Mouse (Mus musculus) heart, embryonic 10.5 days (tissue): ENCODE results near the gene Hipk2. TPM values are rescaled to one million over a fixed set of nuclear protein-coding genes. Genes with fewer than 3 reads are reported as not detected.

Source experiments
- DNase-seq: peaks from one replicate; pipeline ENCODE4 v3.0.0-alpha.2; 2017; ENCODE audit warnings: low spot score
- H3K27ac ChIP-seq: fragments of 300-500 bp; sonication (generic); 2 replicates; pipeline ENCODE4 v1.5.1; 2016; ENCODE audit warnings: mild to moderate bottlenecking
- H3K27me3 ChIP-seq: fragments of 300-500 bp; sonication (generic); 2 replicates; pipeline ENCODE4 v1.6.1; 2016; ENCODE audit warnings: mild to moderate bottlenecking; ENCODE audit not compliant: poor library complexity, insufficient read depth, severe bottlenecking
- H3K36me3 ChIP-seq: fragments of 300-500 bp; sonication (generic); 2 replicates; pipeline ENCODE4 v1.6.1; 2016; ENCODE audit warnings: mild to moderate bottlenecking, moderate library complexity
- H3K4me1 ChIP-seq: fragments of 300-500 bp; sonication (generic); 2 replicates; pipeline ENCODE4 v1.6.1; 2016; ENCODE audit warnings: mild to moderate bottlenecking
- H3K4me3 ChIP-seq: fragments of 300-500 bp; sonication (generic); 2 replicates; pipeline ENCODE4 v1.5.1; 2016; ENCODE audit warnings: mild to moderate bottlenecking, moderate library complexity
- H3K9me3 ChIP-seq: fragments of 300-500 bp; sonication (generic); 2 replicates; pipeline ENCODE4 v1.6.1; 2016; ENCODE audit warnings: mild to moderate bottlenecking, moderate library complexity
- WGBS: fragments of 180-500 bp; shearing (Covaris S2); methylation state at CpG from one replicate; pipeline ENCODE4 v1.1.7; 2016; 5-methylcytosine and 5-hydroxymethylcytosine counted together
- polyA plus RNA-seq: library from polyadenylated mRNA; unstranded; fragments of >200 nt; fragmentation: Nextera tagmentation; extraction: Ambion mirVana; gene quantifications from 2 replicates; pipeline ENCODE4 v1.2.1, GENCODE M21; 2016

Gene Hipk2
- polyA plus RNA-seq = 15.9 and 20.1 TPM in 2 replicates

DNA sequence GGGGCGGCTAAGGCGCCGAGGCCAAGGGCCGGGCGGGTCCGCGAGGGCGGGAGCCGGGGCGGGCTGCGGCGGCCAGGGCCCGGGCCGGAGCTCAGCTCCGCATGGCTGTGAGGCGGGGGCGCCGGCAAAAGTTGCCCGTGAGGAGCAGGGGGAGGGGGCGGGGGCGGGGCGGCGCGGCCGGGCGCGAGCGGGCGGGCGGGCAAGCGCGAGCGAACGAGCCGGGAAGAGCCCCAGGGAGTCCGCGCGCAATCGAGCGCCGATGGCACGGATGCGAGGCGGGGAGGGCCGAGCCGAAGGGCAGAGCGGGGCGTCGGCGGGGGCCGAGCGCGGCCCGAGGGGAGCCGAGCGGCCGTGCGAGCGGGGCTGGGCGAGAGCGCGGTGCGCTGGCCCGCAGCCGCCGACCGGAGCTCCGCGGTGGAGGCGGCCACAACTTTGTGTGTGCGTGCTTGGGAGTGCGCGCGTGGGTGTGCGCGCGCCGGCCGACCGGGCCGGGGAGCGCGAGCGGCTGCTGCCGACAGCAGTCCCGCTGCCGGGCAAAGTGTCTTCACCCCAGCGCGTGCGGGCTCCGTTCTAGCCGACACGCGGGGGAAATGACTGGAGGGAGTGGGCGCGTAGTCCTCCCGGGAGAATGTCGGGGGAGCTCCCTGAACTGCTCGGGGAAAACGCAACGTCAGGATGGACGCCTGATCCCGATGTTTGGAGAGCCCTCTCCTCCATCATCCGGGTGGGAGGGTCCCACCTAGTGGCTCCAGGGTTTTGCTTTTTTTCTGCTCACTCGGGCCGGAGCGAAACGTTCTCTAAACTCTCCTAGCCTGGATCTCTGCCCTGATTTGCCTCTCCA is at the start of gene Hipk2:
Hipk2 (minus strand) TSS at position 95 of the 841 bp plus-strand sequence.
- Histone ChIP-seq H3K27ac (peak within 1 kb of the TSS; percentile 99), H3K4me3 (peak within 1 kb of the TSS; percentile 99), H3K4me1 (peaks cover 24% of the 10 kb centered on the region), H3K36me3 (no peaks in the 10 kb centered on the region), H3K9me3 (no peaks in the 10 kb centered on the region), H3K27me3 (peaks cover 4% of the 10 kb centered on the region; the same call in 1 of the 2 replicates)
- DNase-seq = peak; percentile 90
- WGBS = 3% methylated on average over 106 of the region's 108 CpGs

DNA sequence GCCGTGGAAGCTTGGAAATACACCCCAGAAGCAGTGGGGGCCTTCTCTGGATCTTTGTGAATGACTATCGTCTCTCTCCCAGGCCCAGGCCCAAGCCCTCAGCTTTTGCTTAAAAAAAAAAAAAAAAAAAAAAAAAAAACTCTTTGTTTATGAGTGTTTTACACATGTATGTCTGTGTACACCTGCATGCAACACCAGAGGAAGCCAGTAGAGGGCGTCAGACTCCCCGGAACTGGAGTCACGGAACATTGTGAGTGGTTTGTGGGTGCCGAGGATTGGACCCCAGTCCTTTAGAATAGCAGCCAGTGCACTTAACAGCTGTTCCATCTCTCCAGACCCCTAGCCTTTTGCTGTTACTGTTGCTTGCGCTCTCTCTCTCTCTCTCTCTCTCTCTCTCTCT is 49.8 kb upstream of the Hipk2 start:
- Histone ChIP-seq H3K27me3 (no peaks in the 10 kb centered on the region), H3K4me1 (peaks cover 51% of the 10 kb centered on the region), H3K9me3 (no peaks in the 10 kb centered on the region), H3K27ac (peak overlapping the region; percentile 81; the same call in 1 of the 2 replicates), H3K4me3 (peak overlapping the region; percentile 36), H3K36me3 (no peaks in the 10 kb centered on the region)
- no peak for DNase-seq
- 52% methylated on average over 7 of the region's 7 CpGs for WGBS

DNA sequence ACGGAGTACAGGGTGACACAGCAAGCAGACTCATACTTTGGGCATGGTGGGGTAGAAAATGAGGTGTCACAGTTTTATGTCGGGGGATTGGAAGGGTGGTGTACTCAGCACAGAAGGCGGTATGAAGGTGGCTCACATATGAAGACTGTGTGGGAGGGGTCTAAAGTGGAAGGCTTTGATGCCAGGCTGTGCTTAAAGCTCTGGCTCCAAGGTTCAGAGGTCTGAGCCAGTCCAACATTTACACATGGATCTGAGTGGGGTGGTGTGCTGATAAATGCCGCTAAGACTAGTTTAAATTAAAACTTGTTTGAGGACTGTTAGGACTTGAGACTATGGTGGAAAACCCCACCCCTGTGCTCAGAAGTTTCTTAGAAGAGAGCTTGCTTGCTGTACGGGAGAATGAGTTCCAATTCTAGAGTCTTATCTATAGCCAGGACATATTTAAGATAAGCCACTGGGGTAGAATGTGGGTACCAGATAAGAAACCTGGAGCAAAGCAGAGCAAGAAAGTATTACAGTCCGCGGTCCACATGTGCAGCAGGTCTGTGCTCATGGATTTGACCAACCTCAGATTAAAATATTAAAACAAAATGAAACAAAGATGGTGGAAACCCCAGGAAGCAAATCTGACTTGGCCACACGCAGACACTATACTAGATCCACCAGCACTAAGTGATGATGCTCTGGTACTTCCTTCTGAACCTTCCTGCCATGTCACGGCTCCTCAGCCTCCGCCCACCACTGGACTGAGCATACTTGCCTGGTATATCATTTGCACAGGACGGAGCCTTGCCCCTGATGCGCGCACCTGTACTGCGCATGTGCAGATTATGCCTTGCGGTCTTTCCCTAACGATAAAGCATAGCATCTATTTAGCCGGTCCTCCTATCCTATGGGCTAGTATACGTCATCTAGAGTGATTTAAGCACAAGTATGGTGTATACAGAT is 48.2 kb upstream of the Hipk2 start:
- Histone ChIP-seq H3K4me1 (peaks cover 42% of the 10 kb centered on the region), H3K4me3 (no peak overlapping the region), H3K9me3 (no peaks in the 10 kb centered on the region), H3K27me3 (no peaks in the 10 kb centered on the region), H3K27ac (peak overlapping the region; percentile 71; the same call in 1 of the 2 replicates), H3K36me3 (no peaks in the 10 kb centered on the region)
- peak; percentile 90 for DNase-seq
- WGBS = 68% methylated on average over 18 of the region's 18 CpGs

DNA sequence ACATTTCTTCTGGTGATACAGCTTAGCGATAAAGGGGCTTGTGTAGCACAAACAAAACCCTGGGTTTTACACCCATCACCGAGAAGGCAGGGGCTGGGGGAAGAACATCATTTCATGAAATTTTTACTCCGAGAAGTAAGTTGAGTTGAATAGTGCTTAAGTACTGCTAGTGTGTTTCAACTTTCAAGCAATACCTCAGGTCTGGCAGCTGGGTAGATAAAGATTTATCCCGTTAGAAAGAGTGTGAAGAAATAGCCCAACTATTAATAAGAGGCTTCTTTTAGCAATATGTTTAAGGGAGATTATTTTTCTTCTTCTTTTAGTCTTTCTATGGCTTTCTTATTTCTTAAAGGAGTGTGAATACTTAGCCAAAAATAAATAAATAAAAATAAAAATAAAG is 47.5 kb upstream of the Hipk2 start:
- H3K4me1 ChIP-seq = peaks cover 41% of the 10 kb centered on the region
- WGBS = 77% methylated on average over 4 of the region's 4 CpGs
- no peak for DNase-seq
- no peaks in the 10 kb centered on the region for H3K9me3 ChIP-seq
- H3K4me3 ChIP-seq = no peak overlapping the region
- no peaks in the 10 kb centered on the region for H3K36me3 ChIP-seq
- H3K27ac ChIP-seq = peak overlapping the region; percentile 82
- no peaks in the 10 kb centered on the region for H3K27me3 ChIP-seq

DNA sequence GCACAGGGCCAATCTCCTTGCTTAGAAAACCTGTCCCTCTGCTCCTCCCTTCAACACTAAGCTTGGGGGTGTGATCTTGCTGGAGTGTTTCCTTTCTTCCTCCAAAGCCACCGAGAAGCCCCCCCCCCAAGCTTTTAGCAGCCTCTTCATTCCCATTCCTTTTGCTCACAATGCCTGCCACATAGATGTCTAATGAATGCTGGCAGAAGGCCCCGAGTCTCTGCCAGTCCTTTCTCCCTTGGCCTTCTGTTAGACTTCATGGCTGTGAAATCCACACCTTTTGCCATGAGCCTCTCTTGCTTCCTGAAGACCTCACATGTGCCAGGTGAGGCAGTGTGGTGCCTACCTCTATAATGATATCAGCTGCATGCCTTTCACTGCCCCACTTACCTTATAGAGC is 46.6 kb upstream of the Hipk2 start:
- H3K4me1 ChIP-seq = peaks cover 48% of the 10 kb centered on the region
- H3K27ac ChIP-seq = peak overlapping the region; percentile 82

DNA sequence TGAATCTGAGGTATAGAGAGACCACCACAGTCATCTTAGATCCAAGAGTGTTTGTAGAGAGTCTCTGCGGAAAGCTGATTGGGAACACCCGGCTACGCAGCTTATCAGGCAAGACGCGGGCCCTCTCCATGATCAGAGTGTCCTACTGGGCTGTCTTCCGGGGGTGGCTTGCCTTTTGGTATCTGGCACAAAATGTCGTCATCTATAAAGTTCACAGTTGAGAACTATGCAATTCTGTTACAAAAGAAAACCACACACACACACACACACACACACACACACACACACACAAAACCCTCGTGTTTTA is 45.8 kb upstream of the Hipk2 start:
- Histone ChIP-seq H3K9me3 (no peaks in the 10 kb centered on the region), H3K27me3 (no peaks in the 10 kb centered on the region), H3K27ac (peak overlapping the region; percentile 82), H3K36me3 (no peaks in the 10 kb centered on the region), H3K4me3 (no peak overlapping the region), H3K4me1 (peaks cover 50% of the 10 kb centered on the region)
- 63% methylated on average over 8 of the region's 8 CpGs for WGBS
- no peak for DNase-seq

More for the DNA sequence above, 46.6 kb upstream of the Hipk2 start:
- H3K9me3 ChIP-seq = no peaks in the 10 kb centered on the region
- DNase-seq = no peak
- 55% methylated on average over 2 of the region's 2 CpGs for WGBS
- no peak overlapping the region for H3K4me3 ChIP-seq
- no peaks in the 10 kb centered on the region for H3K27me3 ChIP-seq
- no peaks in the 10 kb centered on the region for H3K36me3 ChIP-seq

DNA sequence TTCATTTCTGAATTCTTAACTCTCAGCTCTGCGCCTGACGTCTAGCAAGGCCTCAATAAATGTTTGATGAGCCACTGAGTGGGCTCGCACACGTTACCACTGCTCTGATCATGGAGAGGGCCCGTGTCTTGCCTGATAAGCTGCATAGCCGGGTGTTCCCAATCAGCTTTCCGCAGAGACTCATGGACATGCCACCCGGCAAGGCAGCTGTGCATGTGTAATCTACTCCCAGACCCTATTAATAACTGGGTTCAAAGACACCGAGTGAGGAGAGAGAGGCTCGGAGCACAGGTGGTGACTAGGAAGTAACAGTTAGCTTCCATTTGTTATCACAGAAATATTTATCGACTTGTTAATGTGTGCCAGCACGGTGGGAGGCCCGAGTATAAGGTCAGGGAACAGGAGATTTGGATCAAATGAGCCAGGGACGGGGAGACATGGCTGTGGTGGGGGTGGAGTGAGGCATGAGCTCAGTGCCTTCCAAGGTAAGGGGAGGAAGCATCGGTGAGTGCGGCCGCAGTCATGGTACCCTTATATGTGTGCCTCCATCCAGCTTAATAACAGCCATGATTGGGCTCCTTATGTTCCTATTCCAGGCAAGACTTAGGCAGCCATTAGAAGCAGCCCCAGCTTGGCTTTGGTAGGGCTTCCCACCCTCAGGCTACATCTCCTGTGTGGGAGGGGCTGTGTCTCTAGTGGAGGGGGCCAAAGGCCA is 45.3 kb upstream of the Hipk2 start:
- peak; percentile 90 for DNase-seq
- H3K27me3 ChIP-seq = no peaks in the 10 kb centered on the region
- no peaks in the 10 kb centered on the region for H3K9me3 ChIP-seq
- H3K4me1 ChIP-seq = peaks cover 45% of the 10 kb centered on the region
- H3K27ac ChIP-seq = peak overlapping the region; percentile 82
- no peak overlapping the region for H3K4me3 ChIP-seq
- H3K36me3 ChIP-seq = no peaks in the 10 kb centered on the region
- 63% methylated on average over 17 of the region's 17 CpGs for WGBS

DNA sequence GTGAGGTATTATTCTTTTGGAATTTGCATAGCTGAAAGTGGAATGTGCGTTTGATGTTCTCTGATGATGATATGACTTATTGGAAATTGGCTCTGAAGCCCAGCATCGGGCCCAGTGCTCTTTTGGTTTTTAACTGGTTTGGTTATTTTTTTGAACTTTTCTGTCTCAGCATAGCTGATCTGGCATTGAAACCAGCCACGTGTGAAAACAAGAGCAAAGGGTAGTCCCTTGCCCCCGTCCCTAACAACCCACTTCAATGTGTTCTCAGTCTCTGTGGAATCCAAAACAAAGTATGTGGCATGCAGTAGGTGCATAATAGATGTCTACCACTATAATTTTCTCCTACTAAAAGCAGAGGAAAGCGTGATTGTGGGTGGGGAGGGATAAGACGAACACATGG is 44.2 kb upstream of the Hipk2 start:
- no peak overlapping the region for H3K27ac ChIP-seq
- WGBS = 88% methylated on average over 6 of the region's 6 CpGs
- no peaks in the 10 kb centered on the region for H3K9me3 ChIP-seq
- no peaks in the 10 kb centered on the region for H3K36me3 ChIP-seq
- no peak for DNase-seq
- no peak overlapping the region for H3K4me3 ChIP-seq
- H3K4me1 ChIP-seq = peaks cover 47% of the 10 kb centered on the region
- H3K27me3 ChIP-seq = no peaks in the 10 kb centered on the region

DNA sequence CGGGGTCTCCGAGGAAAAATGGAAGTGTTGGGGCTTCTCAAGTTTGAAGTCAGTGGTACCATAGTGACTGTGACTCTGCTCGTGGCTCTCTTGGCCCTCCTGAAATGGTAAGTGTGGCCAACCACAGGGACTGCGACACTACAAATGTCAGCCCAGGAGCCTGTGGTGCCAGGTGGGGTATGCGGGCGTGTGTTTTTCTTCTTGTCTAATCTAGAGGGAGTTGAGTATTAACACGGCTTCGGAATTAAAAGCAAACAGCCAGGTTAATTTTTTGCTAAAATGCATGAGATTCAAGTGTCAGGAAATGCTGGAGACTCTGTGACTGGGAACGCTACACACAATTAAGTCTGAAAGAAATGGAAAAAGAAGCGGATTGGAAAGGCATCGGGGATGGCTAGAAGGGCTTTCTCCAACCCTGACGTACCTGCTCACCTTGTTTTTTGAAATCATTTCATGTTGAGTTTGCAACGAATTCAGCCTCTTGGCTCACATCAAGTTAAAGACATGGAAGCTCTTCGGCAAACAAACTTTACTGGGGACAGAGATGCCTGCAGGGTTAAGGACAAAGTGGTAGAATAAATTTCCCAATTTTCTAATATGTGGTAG is 43.3 kb upstream of the Hipk2 start:
- Histone ChIP-seq H3K36me3 (no peaks in the 10 kb centered on the region), H3K9me3 (no peaks in the 10 kb centered on the region), H3K4me3 (no peak overlapping the region), H3K27ac (0 out of 2 replicates have a peak overlapping the region, but pooled peaks have one; percentile 24), H3K27me3 (no peaks in the 10 kb centered on the region), H3K4me1 (peaks cover 46% of the 10 kb centered on the region)
- 88% methylated on average over 14 of the region's 14 CpGs for WGBS
- no peak for DNase-seq

DNA sequence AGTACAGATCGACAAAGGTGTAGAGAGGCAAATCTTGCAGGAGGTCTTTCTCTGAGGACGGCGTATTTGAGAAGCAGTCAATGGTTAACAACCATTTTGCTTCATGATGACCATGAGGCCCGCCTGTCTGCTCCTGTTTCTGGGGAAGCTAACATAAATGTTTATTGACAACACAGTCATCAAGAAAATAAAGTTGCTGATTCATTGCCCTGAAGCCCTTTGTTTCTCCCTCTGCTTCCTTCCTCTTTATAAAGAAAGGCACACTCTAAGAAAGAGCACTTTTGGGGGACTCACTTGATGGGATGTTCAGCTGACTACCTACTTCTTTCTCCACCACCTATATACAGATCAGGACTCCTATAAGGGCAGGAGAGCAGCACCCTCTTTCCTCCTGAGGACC is 42.8 kb upstream of the Hipk2 start:
- Histone ChIP-seq H3K4me3 (no peak overlapping the region), H3K27me3 (no peaks in the 10 kb centered on the region), H3K4me1 (peaks cover 44% of the 10 kb centered on the region), H3K36me3 (no peaks in the 10 kb centered on the region), H3K27ac (0 out of 2 replicates have a peak overlapping the region, but pooled peaks have one; percentile 24), H3K9me3 (no peaks in the 10 kb centered on the region)
- no peak for DNase-seq
- 89% methylated on average over 4 of the region's 4 CpGs for WGBS

DNA sequence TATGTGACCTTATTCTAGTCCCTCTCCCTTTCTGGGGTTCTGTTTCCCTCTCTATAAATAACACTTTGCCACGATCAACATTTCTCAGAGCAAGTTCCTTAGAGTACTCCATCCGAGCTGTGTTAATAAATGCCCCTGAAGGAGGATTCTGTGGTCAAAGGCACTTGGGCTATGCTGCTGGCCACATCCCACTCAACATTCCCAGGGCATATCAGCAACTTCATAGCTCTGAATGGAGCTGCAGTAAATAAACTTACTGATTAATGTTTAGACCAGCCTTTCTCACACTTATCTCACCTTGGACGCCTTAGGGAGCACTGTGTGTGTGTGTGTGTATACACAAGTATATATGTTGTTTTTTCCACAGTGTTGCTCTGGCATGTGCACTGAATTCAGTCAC is 41.5 kb upstream of the Hipk2 start:
- peaks cover 52% of the 10 kb centered on the region for H3K4me1 ChIP-seq
- no peaks in the 10 kb centered on the region for H3K9me3 ChIP-seq
- DNase-seq = no peak
- no peaks in the 10 kb centered on the region for H3K36me3 ChIP-seq
- 42% methylated on average over 3 of the region's 3 CpGs for WGBS
- no peak overlapping the region for H3K4me3 ChIP-seq
- H3K27me3 ChIP-seq = no peaks in the 10 kb centered on the region
- peak overlapping the region; percentile 56; the same call in 1 of the 2 replicates for H3K27ac ChIP-seq

DNA sequence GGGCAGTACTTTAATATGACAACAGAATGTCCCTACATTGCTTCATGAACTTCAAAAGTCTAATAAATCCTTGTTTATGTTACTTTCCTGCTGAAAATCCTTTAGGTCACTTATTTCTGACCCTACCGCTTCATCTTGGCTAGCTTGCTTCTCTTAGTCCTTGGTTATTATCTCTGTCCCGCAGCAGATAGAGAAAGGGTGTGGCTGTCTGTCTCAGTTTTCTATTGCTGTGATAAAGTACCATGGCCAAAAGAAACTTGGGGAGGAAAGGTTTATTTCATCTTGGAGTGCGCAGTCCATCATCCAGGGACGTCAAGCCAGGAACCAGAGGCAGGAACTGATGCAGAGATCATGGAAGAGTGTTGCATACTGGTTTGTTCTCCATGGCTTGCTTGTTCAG is 40.6 kb upstream of the Hipk2 start:
- Histone ChIP-seq H3K4me1 (peaks cover 52% of the 10 kb centered on the region), H3K4me3 (no peak overlapping the region), H3K9me3 (no peaks in the 10 kb centered on the region), H3K27ac (no peak overlapping the region), H3K27me3 (no peaks in the 10 kb centered on the region), H3K36me3 (no peaks in the 10 kb centered on the region)
- WGBS = 69% methylated on average over 4 of the region's 4 CpGs
- no peak for DNase-seq
